Mouse (Mus musculus): ENCODE results near the gene Cmas. TPM values are rescaled to one million over a fixed set of nuclear protein-coding genes. Genes with fewer than 3 reads are reported as not detected.
A peak's percentile ranks its signal among the peaks of the same experiment; 100 is the strongest.

The Cmas gene
- polyA plus RNA-seq, 1 experiment from 2014 or later = 85.6 TPM

- no peak overlapping the region for H3K27ac ChIP-seq (ENCODE audit: low read depth, low read length)
- 90% methylated on average over 2 of the region's 2 CpGs for WGBS
- H3K4me2 ChIP-seq (replicated peaks; ENCODE audit: low read depth, low read length) = no peak overlapping the region
- H3K9me3 ChIP-seq (ENCODE audit: control insufficient read depth, low read length) = no peaks in the 10 kb centered on the region
- H3K4me1 ChIP-seq (ENCODE audit: control insufficient read depth, insufficient read depth, low read length) = peaks cover 7% of the 10 kb centered on the region
- H3K36me3 ChIP-seq (ENCODE audit: control insufficient read depth, insufficient read depth, low read length) = peaks cover 22% of the 10 kb centered on the region
- no peak for ATAC-seq (ENCODE audit: low FRiP score, low TSS enrichment)
- H3K9ac ChIP-seq (ENCODE audit: low read depth, low read length) = no peak overlapping the region
- no peak overlapping the region for H3K4me3 ChIP-seq (ENCODE audit: low read length)
- H3K27me3 ChIP-seq (ENCODE audit: control insufficient read depth, insufficient read depth, low read length) = 0 out of 2 replicates have a peak, but pooled peaks cover under 1% of the 10 kb centered on the region
These were observed 3.1 kb downstream of the Cmas start for GRCm38 (mm10) chr6:142759633-142760032.

- no peaks in the 10 kb centered on the region for H3K9me3 ChIP-seq (ENCODE audit: control insufficient read depth, low read length)
- H3K27me3 ChIP-seq (ENCODE audit: control insufficient read depth, insufficient read depth, low read length) = no peaks in the 10 kb centered on the region
- H3K4me3 ChIP-seq (ENCODE audit: low read length) = no peak overlapping the region
- 69% methylated on average over 2 of the region's 2 CpGs for whole genome bisulfite sequencing
- no peak overlapping the region for H3K4me2 ChIP-seq (replicated peaks; ENCODE audit: low read depth, low read length)
- no peak overlapping the region for H3K27ac ChIP-seq (ENCODE audit: low read depth, low read length)
- peaks cover 55% of the 10 kb centered on the region for H3K36me3 ChIP-seq (ENCODE audit: control insufficient read depth, insufficient read depth, low read length)
- no peaks in the 10 kb centered on the region for H3K4me1 ChIP-seq (ENCODE audit: control insufficient read depth, insufficient read depth, low read length)
- H3K9ac ChIP-seq (ENCODE audit: low read depth, low read length) = no peak overlapping the region
- no peak for ATAC-seq (ENCODE audit: low FRiP score, low TSS enrichment)
These were observed 8.4 kb downstream of the Cmas start for GRCm38 (mm10) chr6:142764933-142765332.

GRCm38 (mm10) chr6:142767305-142767704, 10.8 kb downstream of the Cmas start:
- Histone ChIP-seq H3K36me3 (ENCODE audit: control insufficient read depth, insufficient read depth, low read length) (peaks cover 68% of the 10 kb centered on the region), H3K9me3 (ENCODE audit: control insufficient read depth, low read length) (no peaks in the 10 kb centered on the region), H3K27me3 (ENCODE audit: control insufficient read depth, insufficient read depth, low read length) (no peaks in the 10 kb centered on the region), H3K4me1 (ENCODE audit: control insufficient read depth, insufficient read depth, low read length) (no peaks in the 10 kb centered on the region), H3K27ac (ENCODE audit: low read depth, low read length) (no peak overlapping the region), H3K4me2 (replicated peaks; ENCODE audit: low read depth, low read length) (no peak overlapping the region), H3K4me3 (ENCODE audit: low read length) (no peak overlapping the region), H3K9ac (ENCODE audit: low read depth, low read length) (no peak overlapping the region)
- ATAC-seq (ENCODE audit: low FRiP score, low TSS enrichment) = peak; percentile 77; the same call in 1 of the 2 replicates
- WGBS = 68% methylated on average over 9 of the region's 9 CpGs

- no peak overlapping the region for H3K9ac ChIP-seq (ENCODE audit: low read depth, low read length)
- H3K4me2 ChIP-seq (replicated peaks; ENCODE audit: low read depth, low read length) = no peak overlapping the region
- no peak overlapping the region for H3K4me3 ChIP-seq (ENCODE audit: low read length)
- H3K36me3 ChIP-seq (ENCODE audit: control insufficient read depth, insufficient read depth, low read length) = peaks cover 80% of the 10 kb centered on the region
- no peak overlapping the region for H3K27ac ChIP-seq (ENCODE audit: low read depth, low read length)
- H3K27me3 ChIP-seq (ENCODE audit: control insufficient read depth, insufficient read depth, low read length) = no peaks in the 10 kb centered on the region
- no peak for ATAC-seq (ENCODE audit: low FRiP score, low TSS enrichment)
- H3K4me1 ChIP-seq (ENCODE audit: control insufficient read depth, insufficient read depth, low read length) = no peaks in the 10 kb centered on the region
- no peaks in the 10 kb centered on the region for H3K9me3 ChIP-seq (ENCODE audit: control insufficient read depth, low read length)
- 93% methylated on average over 3 of the region's 3 CpGs for WGBS
These were observed 13.4 kb downstream of the Cmas start for GRCm38 (mm10) chr6:142769896-142770295.

GRCm38 (mm10) chr6:142771643-142772042, 15.2 kb downstream of the Cmas start:
- Histone ChIP-seq H3K4me2 (replicated peaks; ENCODE audit: low read depth, low read length) (no peak overlapping the region), H3K4me3 (ENCODE audit: low read length) (no peak overlapping the region), H3K27ac (ENCODE audit: low read depth, low read length) (no peak overlapping the region), H3K27me3 (ENCODE audit: control insufficient read depth, insufficient read depth, low read length) (no peaks in the 10 kb centered on the region), H3K36me3 (ENCODE audit: control insufficient read depth, insufficient read depth, low read length) (peaks cover 72% of the 10 kb centered on the region), H3K9ac (ENCODE audit: low read depth, low read length) (no peak overlapping the region), H3K4me1 (ENCODE audit: control insufficient read depth, insufficient read depth, low read length) (no peaks in the 10 kb centered on the region), H3K9me3 (ENCODE audit: control insufficient read depth, low read length) (no peaks in the 10 kb centered on the region)
- WGBS = 81% methylated on average over 4 of the region's 4 CpGs
- no peak for ATAC-seq (ENCODE audit: low FRiP score, low TSS enrichment)

- no peak overlapping the region for H3K4me2 ChIP-seq (replicated peaks; ENCODE audit: low read depth, low read length)
- no peak for ATAC-seq (ENCODE audit: low FRiP score, low TSS enrichment)
- no peak overlapping the region for H3K9ac ChIP-seq (ENCODE audit: low read depth, low read length)
- H3K27me3 ChIP-seq (ENCODE audit: control insufficient read depth, insufficient read depth, low read length) = no peaks in the 10 kb centered on the region
- H3K27ac ChIP-seq (ENCODE audit: low read depth, low read length) = no peak overlapping the region
- H3K4me3 ChIP-seq (ENCODE audit: low read length) = no peak overlapping the region
- peaks cover 54% of the 10 kb centered on the region for H3K36me3 ChIP-seq (ENCODE audit: control insufficient read depth, insufficient read depth, low read length)
- 91% methylated on average over 5 of the region's 5 CpGs for WGBS
- H3K4me1 ChIP-seq (ENCODE audit: control insufficient read depth, insufficient read depth, low read length) = no peaks in the 10 kb centered on the region
- H3K9me3 ChIP-seq (ENCODE audit: control insufficient read depth, low read length) = no peaks in the 10 kb centered on the region
These were observed 17.1 kb downstream of the Cmas start for GRCm38 (mm10) chr6:142773566-142773965.

- H3K27me3 ChIP-seq (ENCODE audit: control insufficient read depth, insufficient read depth, low read length) = no peaks in the 10 kb centered on the region
These were observed 20.4 kb downstream of the Cmas start for GRCm38 (mm10) chr6:142776935-142777334.

GRCm38 (mm10) chr6:142779045-142779811, 22.7 kb downstream of the Cmas start:
- no peaks in the 10 kb centered on the region for H3K27me3 ChIP-seq (ENCODE audit: control insufficient read depth, insufficient read depth, low read length)
- WGBS = 49% methylated on average over 11 of the region's 11 CpGs
- H3K9ac ChIP-seq (ENCODE audit: low read depth, low read length) = no peak overlapping the region
- H3K4me1 ChIP-seq (ENCODE audit: control insufficient read depth, insufficient read depth, low read length) = no peaks in the 10 kb centered on the region
- peaks cover 4% of the 10 kb centered on the region; the same call in 1 of the 2 replicates for H3K36me3 ChIP-seq (ENCODE audit: control insufficient read depth, insufficient read depth, low read length)
- H3K9me3 ChIP-seq (ENCODE audit: control insufficient read depth, low read length) = no peaks in the 10 kb centered on the region
- 0 out of 2 replicates have a peak, but pooled peaks have one; percentile 40 for ATAC-seq (ENCODE audit: low FRiP score, low TSS enrichment)
- no peak overlapping the region for H3K4me3 ChIP-seq (ENCODE audit: low read length)
- H3K27ac ChIP-seq (ENCODE audit: low read depth, low read length) = no peak overlapping the region
- H3K4me2 ChIP-seq (replicated peaks; ENCODE audit: low read depth, low read length) = no peak overlapping the region

More at GRCm38 (mm10) chr6:142776935-142777334, 20.4 kb downstream of the Cmas start:
- Histone ChIP-seq H3K4me2 (replicated peaks; ENCODE audit: low read depth, low read length) (no peak overlapping the region), H3K9me3 (ENCODE audit: control insufficient read depth, low read length) (no peaks in the 10 kb centered on the region), H3K4me3 (ENCODE audit: low read length) (no peak overlapping the region), H3K36me3 (ENCODE audit: control insufficient read depth, insufficient read depth, low read length) (peaks cover 25% of the 10 kb centered on the region), H3K4me1 (ENCODE audit: control insufficient read depth, insufficient read depth, low read length) (no peaks in the 10 kb centered on the region), H3K27ac (ENCODE audit: low read depth, low read length) (no peak overlapping the region), H3K9ac (ENCODE audit: low read depth, low read length) (no peak overlapping the region)
- no peak for ATAC-seq (ENCODE audit: low FRiP score, low TSS enrichment)
- WGBS = 80% methylated on average over 4 of the region's 4 CpGs

- no peak overlapping the region for H3K27ac ChIP-seq (ENCODE audit: low read depth, low read length)
- no peaks in the 10 kb centered on the region for H3K9me3 ChIP-seq (ENCODE audit: control insufficient read depth, low read length)
- no peak for ATAC-seq (ENCODE audit: low FRiP score, low TSS enrichment)
- H3K4me1 ChIP-seq (ENCODE audit: control insufficient read depth, insufficient read depth, low read length) = no peaks in the 10 kb centered on the region
- H3K27me3 ChIP-seq (ENCODE audit: control insufficient read depth, insufficient read depth, low read length) = no peaks in the 10 kb centered on the region
- no peak overlapping the region for H3K4me2 ChIP-seq (replicated peaks; ENCODE audit: low read depth, low read length)
- WGBS = 65% methylated on average over 14 of the region's 14 CpGs
- peaks cover 2% of the 10 kb centered on the region; the same call in 1 of the 2 replicates for H3K36me3 ChIP-seq (ENCODE audit: control insufficient read depth, insufficient read depth, low read length)
- no peak overlapping the region for H3K9ac ChIP-seq (ENCODE audit: low read depth, low read length)
- H3K4me3 ChIP-seq (ENCODE audit: low read length) = no peak overlapping the region
These were observed 23.5 kb downstream of the Cmas start for GRCm38 (mm10) chr6:142779812-142780573.
